Mouse (Mus musculus) left cerebral cortex, adult 18-20 months (tissue): ENCODE measurements at regions not wholly inside any gene's neighbourhood (a gene's known extent, or its start where the extent isn't known, plus 50 kb on each side); places are given as distances from the start of the nearest gene placed in this dataset.

Experiments used
- DNase-seq, 2 experiments: peaks; one replicate each; pipeline ENCODE4 v3.0.0; 2021 to 2022; ENCODE audit warnings: low spot score in 2 of 2, mixed read lengths in 1 of 2

GRCm38 (mm10) chr3:147990831-147991230 lies 999.5 kb downstream of the Adgrl2 start:
- no peak for DNase-seq

- no peak for DNase-seq
Measured at GRCm38 (mm10) chr3:147982831-147983230, 1007.5 kb downstream of the Adgrl2 start.

GRCm38 (mm10) chr3:147981621-147982020 lies 1008.7 kb downstream of the Adgrl2 start:
- DNase-seq: no peak

DNA sequence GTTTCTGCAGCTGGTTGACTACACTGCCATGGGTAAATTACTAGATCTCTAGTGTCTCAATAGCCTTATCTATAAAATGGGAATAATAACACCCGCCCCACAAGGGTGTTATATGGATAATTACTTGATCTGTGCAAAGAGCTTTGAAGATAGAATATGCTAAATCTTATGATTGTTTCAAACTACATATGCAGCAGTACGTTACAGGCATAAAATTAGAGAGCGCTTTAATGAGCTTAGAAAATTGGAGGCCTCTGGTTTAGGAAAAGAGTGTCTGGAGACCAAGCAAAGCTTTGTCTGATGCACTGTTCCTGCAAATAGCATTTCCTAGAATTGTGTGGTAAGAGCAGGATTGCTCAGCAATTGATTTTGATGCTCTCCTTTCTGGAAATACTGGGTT lies 1013.8 kb downstream of the Adgrl2 start:
- no peak for DNase-seq

DNA sequence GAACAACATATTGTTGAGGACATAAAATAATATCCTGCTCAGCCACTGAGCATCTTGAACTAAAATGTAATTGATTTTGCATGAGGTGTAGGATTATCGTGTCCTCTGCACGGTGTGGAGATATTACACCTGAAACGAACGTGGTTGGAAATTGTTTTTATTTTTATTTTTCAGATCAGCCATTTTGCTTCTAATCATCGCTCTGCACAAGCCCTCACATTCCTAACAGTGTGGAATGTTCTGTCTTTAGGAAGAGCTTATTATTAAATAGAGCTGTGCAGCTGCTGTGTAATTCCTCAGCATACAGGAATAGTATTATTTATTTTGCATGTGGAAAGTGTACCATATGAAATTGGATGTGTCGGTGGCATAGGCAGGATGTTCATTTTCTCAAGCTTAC lies 1014.3 kb downstream of the Adgrl2 start:
- no peak for DNase-seq

DNA sequence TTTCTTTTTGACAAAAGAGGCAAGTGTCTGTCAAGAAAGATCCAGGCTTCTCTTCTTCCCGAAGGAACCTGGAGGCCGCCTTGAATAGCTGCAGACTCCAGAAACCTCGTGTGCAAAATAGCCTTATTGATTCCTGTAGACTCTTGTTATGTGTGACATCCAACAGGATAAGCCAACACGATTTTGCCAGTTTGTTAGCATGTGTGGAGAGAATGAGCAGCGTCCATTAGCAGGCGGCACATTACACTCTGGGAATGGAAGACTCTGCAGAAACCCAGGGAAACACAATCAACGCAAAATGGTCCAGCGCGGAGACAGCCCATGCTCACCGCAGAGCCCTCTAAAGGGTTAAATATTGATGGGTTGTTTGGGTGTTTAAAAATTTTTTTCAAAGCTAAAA lies 1014.9 kb downstream of the Adgrl2 start:
- no peak for DNase-seq

DNA sequence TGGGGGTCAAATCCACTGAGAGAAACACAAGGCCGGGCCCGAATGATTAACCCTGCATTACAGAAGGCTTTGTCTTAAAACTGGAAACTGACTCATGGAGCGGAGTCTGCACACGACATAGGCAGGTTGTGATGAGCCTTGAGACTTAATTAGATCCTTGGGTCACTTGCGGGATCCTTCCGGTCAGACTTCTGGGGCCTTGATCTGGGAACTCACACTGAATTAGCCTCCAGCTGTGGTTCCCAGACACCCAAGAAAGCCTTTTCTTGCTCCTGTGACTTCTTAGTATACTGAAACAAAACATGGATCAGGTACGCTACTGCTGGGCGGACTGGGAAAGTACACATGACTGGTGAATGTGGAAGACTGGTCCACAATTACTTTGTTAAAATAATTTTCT lies 1015.8 kb downstream of the Adgrl2 start:
- DNase-seq: no peak

- DNase-seq: no peak
Measured at GRCm38 (mm10) chr3:147968271-147968670, 1022.1 kb downstream of the Adgrl2 start.

GRCm38 (mm10) chr3:147967866-147968265 lies 1022.5 kb downstream of the Adgrl2 start:
- DNase-seq: no peak

DNA sequence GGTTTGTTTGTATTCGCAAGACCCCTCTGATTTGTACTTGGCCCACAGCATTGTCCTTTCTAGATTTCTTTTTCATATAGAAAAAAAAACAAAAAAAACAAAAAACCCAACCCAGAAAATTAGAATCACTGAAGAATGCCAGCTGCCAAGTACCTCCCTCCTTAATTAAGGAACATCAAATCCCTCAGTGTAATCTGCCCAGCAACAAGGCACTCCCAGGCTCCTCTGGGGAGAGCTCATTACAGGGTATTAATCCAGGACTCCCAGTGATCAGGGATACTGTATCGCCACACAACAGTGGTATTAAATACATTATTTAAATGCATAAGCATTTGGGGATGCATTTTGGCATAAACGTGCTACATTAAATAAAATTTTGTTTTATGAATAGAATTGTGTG lies 1023.1 kb downstream of the Adgrl2 start:
- DNase-seq: no peak

- no peak for DNase-seq
Measured at GRCm38 (mm10) chr3:147966827-147967226, 1023.5 kb downstream of the Adgrl2 start.

DNA sequence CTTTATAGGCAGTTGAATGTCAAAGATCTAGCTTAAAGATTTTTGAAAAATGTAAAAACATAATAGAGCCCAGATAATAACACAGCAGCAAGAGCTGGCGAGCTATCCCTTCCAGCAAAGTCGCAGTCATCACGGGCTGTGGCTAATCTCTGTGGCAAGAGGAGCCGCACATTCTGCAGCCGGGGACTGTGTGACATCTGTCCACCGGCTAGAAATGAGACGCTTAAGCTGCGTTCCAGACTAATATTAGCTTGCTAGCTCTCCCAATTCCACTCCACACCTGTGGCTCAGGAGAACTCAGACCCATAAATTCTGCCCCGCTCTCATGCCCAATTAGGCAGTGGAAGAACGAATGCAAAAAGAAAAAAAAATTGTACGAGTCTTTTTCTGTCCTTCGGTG lies 1024.0 kb downstream of the Adgrl2 start:
- DNase-seq: no peak

- DNase-seq: no peak
Measured at GRCm38 (mm10) chr3:147963698-147964476, 1026.5 kb downstream of the Adgrl2 start.

- DNase-seq: no peak
Measured at GRCm38 (mm10) chr3:147948041-147948592, 1042.2 kb downstream of the Adgrl2 start.

GRCm38 (mm10) chr3:147943314-147943713 lies 1047.0 kb downstream of the Adgrl2 start:
- no peak for DNase-seq

DNA sequence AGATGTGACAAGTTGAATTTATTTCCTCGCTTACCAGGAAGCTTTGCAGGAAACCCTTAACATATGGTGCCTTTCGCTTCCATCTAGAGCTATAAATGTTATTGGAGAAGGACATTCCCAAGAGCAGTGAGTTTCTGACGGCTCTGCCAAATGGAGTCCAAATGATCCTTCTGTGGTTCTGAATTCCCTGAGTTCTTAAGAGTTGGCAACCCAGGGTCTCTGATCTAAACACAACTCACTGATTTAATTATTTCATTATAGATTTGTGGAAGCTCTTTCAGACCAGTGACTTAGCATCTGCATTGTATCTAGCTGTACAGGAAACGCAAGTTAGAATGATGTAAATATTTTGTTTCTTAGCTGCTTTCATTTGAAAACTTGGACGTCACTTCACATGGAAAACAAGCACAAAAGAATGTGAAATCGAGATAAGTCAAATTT lies 1059.5 kb downstream of the Adgrl2 start:
- DNase-seq: peak in 1 of 2 experiments; percentile 3

- no peak for DNase-seq
Measured at GRCm38 (mm10) chr3:147920181-147920580, 1068.0 kb downstream of the Ttll7 start.

DNA sequence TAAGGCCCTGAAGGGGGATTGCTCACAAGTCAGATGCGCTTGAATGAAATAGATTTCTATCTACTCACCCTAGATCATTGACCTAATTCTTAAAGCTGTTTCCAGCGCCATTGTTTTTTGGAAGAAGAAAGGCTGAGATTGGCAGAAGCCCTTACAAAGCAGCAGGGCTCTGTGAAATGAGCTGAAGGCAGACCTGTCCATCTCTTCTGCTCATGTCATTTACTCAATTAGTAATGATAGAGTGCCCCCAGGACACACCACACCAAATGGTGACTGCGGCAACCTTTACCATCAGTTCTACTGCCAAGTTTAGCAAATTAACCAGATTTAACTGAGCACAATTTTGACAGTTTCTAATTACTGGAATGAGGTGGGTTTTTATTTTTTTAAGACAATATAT lies 1067.5 kb downstream of the Ttll7 start:
- no peak for DNase-seq

DNA sequence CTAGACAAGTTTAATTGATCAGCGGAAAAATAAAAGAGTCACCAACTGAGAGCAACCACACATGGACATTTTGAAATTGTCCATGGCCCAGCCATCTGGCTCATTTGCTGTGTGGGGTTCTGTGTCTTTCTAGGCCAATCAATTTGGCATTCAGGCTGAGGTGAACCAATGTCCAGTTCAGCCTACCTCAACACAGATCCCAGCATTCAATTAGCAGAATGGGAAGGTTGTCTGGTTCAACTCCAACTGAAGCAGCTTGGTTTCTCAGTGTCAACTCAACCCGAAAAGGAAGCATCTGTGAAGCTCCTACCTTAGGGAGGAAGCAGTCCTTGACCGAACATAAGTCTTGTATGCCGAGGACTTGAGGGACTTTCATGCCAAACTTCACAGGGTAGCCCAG lies 1067.0 kb downstream of the Ttll7 start:
- DNase-seq: no peak

DNA sequence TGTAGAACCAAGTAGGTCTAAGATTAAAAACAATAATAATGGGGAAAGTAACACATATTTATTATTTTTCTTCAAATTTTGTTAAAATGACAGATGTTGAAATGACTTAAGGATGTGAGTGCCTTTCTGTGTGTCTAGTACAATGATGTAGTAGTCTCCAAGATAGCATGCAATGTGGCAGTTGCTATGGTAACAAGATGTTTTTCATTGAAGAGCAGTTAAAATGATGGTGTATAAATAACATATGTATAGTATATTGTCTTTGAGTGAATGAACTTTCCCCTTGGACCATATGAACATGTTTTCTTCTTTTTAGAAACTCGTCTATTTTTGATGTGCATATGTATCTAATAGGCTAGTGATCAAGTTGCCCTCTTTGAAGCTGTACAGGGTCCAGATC lies 1044.6 kb downstream of the Ttll7 start:
- no peak for DNase-seq

GRCm38 (mm10) chr3:147891682-147892081 lies 1039.5 kb downstream of the Ttll7 start:
- no peak for DNase-seq

DNA sequence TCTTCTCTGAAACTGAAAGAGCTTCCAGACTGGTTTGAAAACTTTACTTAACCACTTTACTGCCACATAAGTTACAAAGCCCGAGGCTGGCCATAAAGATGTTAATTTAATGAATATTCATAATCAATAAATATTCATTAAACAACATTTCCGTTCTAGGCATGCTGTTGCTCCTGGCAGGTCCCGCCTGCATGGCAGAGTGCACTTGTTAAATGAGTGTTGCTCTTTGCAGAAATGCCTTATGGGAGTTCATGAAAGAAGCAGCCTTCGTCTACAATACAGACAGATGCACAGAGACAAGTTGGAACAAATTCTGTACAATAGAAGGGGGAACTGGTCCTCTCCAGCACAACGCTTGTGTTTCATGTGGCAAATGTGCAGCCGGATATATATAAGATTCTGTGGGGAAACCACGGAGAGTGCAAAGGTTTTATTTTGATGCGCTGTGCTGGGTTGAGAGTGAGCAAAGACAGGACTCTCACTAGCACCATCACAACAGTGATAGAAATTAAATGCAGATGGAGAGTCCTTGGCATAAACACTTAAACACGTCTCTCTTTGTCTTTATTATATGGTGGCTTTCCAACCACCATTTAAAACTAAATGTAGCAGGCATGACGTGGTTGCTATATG lies 1034.2 kb downstream of the Ttll7 start:
- DNase-seq: no peak
